Mouse (Mus musculus) erythroblast, embryonic 14.5 days (primary cell): ENCODE data around the gene Zfp609.

Experiments
- GATA1 ChIP-seq: IDR thresholded peaks from 2 replicates; pipeline ENCODE4 v1.6.1; 2012; ENCODE audit warnings: low read length, inconsistent platforms, mixed read lengths
- TAL1 ChIP-seq: IDR thresholded peaks from 3 replicates; pipeline ENCODE4 v1.6.1; 2012; ENCODE audit warnings: low read length, inconsistent platforms, mixed read lengths

DNA sequence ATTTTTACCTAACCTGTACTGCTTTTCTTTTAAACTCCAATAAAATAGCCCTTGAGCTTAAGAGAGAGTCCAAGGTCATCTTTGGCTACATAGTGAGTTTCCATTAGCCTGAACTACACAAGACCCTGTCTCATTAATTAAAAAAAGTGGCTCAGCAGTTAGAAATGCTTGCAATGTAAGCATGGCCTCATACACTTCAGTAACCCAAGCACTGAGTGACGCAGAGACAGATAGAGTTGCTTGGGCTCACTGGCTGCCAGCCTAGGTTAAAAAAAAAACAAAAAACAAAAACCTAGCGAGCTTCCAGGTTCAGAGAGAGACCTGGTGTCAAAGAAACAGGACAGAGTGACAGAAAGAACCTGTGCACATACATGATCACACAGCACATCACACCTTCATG lies 14.5 kb downstream of the Zfp609 start:
- TF ChIP-seq GATA1 (no peak), TAL1 (no peak)
